Mouse (Mus musculus): Measurements from ENCODE around the gene Usp32. TPM values are rescaled to one million over a fixed set of nuclear protein-coding genes. Genes with fewer than 3 reads are reported as not detected.

Gene Usp32
- total RNA-seq (2023), result 73.0 and 118 TPM in 2 replicates

DNA sequence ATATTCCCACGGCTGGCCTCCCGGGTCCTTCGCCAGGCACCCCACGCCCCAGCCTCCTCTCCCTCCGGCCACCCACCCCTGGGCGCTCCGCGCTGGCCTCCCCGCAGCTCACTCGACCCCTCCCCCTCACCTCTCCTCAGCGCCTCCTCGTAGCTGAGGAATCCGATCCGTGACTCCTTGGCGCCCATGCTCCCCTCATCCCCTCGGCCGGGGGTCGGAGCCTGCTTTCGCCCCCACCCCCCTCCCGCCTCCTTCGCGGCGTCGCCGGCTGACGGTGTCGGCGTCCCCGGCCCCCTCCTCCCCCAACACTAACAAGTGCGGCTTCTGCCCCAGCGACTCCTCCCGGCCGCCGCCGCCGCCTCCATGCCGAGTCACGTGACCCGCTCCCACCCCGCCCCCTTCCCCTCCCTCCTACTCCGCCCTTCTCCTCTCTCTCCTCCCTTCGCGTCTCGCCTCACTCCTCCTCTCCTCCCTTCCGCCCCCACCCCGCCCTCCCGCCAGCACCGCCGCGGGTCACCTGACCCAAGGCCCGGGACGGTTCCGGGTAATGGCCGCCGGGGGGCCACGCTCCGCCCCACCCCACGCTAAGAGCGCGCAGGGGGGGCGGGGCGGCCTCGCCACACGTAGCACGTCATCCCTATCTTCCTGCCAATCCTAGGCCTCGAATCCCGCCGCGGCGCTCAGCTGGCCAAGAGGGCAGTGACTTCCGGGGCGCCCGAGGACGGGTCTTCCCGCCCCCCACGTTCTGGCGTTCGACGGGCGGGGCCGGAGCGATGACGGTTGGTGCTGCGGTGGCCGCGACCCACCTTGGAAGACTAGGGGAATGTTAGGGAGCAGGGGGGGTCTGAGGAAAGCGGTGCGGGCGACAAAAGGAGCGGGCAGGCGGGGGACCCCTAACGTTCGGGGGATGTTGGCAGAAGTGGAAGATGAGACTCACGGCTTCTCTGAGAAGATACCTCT is at the start of gene Usp32:
TSS of gene Usp32 (minus strand) at position 581 of the 960 bp plus-strand sequence.

GRCm38 (mm10) chr11:85170058-85170740 is 30.2 kb upstream of the Usp32 start, which contains the start of gene 1700125H20Rik:
1700125H20Rik (plus strand) TSS chr11:85170404.

GRCm38 (mm10) chr11:84957591-84958270 is 182.2 kb downstream of the Usp32 start, which contains the start of gene Car4:
Car4 (plus strand) TSS chr11:84957786.

Other genes starting within 250 kb of the Usp32 start
- gene Znhit3, start 223.8 kb downstream of the Usp32 start, total RNA-seq (2023), result 9.7 and 13.4 TPM in 2 replicates
- not detected in 2 replicates for gene Car4, start 182.4 kb downstream of the Usp32 start, total RNA-seq (2023)
- gene 1700125H20Rik, start 30.2 kb upstream of the Usp32 start, total RNA-seq (2023), result not detected in 2 replicates
- gene Appbp2, start 95.0 kb upstream of the Usp32 start, total RNA-seq (2023), result 26.1 and 32.0 TPM in 2 replicates
- 20.0 and 20.9 TPM in 2 replicates for gene Ppm1d, start 171.1 kb upstream of the Usp32 start, total RNA-seq (2023)
- 30.1 and 42.1 TPM in 2 replicates for gene Bcas3, start 213.0 kb upstream of the Usp32 start, total RNA-seq (2023)

All from neutrophil, adult 65 days (primary cell).